In genomic region chr12:5268188-5268612, GRCm38 (mm10) we compare ENCODE assay signal across 9 mouse cellular contexts.
DNase-seq lines count a peak whose midpoint lies in the region; ATAC-seq and TF ChIP-seq lines count a peak whose summit lies in the region.
"Had no signal": no experiment of that assay in that cellular context is flagged by ENCODE, and none has a peak within 500 bp of the region (broad histone marks: within the 10 kb centered on the region; RNA-seq: fewer than 3 reads in every experiment).

No protein-coding gene starts in this region.

- no peak overlapping the region for H3K9ac ChIP-seq in heart, postnatal 0 days (replicated peaks; ENCODE audit: low read depth, low read length)
- peak overlapping the region; percentile 18; the same call in 1 of the 2 replicates for H3K9ac ChIP-seq in neural tube, embryonic 13.5 days

- no peak for TF ChIP-seq EP300 in heart, postnatal 0 days (IDR thresholded peaks at IDR 0.05; ENCODE audit: low read depth)

- ATAC-seq in heart, postnatal 0 days (ENCODE audit: insufficient read depth, low read depth): peak; percentile 75
- ATAC-seq in neural tube, embryonic 13.5 days (ENCODE audit: low read depth): peak; percentile 48; the same call in 1 of the 2 replicates
- ATAC-seq in granulocyte monocyte progenitor cell, adult 5-6 weeks (replicated peaks; ENCODE audit: poor library complexity, severe bottlenecking): no peak
- ATAC-seq in monocyte, adult 5-6 weeks (replicated peaks; ENCODE audit: insufficient number of reproducible peaks, low FRiP score, low TSS enrichment, poor library complexity, severe bottlenecking): no peak

- no peaks in the 10 kb centered on the region for H3K27me3 ChIP-seq in heart, postnatal 0 days (ENCODE audit: control insufficient read depth, insufficient read depth, low read length)
- no peaks in the 10 kb centered on the region for H3K27me3 ChIP-seq in neural tube, embryonic 13.5 days
- H3K27me3 ChIP-seq: megakaryocyte, embryonic 14.5 days had no signal

- H3K4me1 ChIP-seq in heart, postnatal 0 days (ENCODE audit: control insufficient read depth, insufficient read depth): peaks cover 12% of the 10 kb centered on the region; the same call in 1 of the 2 replicates
- H3K4me1 ChIP-seq in neural tube, embryonic 13.5 days (replicated peaks): peaks cover 36% of the 10 kb centered on the region
- H3K4me1 ChIP-seq: megakaryocyte, embryonic 14.5 days had no signal

- WGBS in heart, postnatal 0 days: 30% methylated on average over 9 of the region's 9 CpGs
- whole genome bisulfite sequencing in neural tube, embryonic 13.5 days: 19% methylated on average over 9 of the region's 9 CpGs

- no peak overlapping the region for H3K4me3 ChIP-seq in heart, postnatal 0 days (ENCODE audit: low read depth, low read length)
- no peak overlapping the region for H3K4me3 ChIP-seq in neural tube, embryonic 13.5 days
- H3K4me3 ChIP-seq: megakaryocyte, embryonic 14.5 days had no signal

- H3K27ac ChIP-seq in heart, postnatal 0 days (ENCODE audit: low read depth): peak overlapping the region; percentile 67
- peak overlapping the region; percentile 70; the same call in 1 of the 2 replicates for H3K27ac ChIP-seq in neural tube, embryonic 13.5 days (replicated peaks)

- H3K36me3 ChIP-seq in heart, postnatal 0 days (replicated peaks; ENCODE audit: control insufficient read depth, insufficient read depth, low read length): no peaks in the 10 kb centered on the region
- no peaks in the 10 kb centered on the region for H3K36me3 ChIP-seq in neural tube, embryonic 13.5 days

- no peak for TF ChIP-seq CTCF in heart, postnatal 0 days (IDR thresholded peaks at IDR 0.05; ENCODE audit: low read depth)

- peak; percentile 13 for DNase-seq in R1 (ENCODE audit: low read depth, low spot score)
- peak; percentile 27 for DNase-seq in embryo, embryonic 11.5 days (ENCODE audit: low read depth, low spot score)
- peak; percentile 58 for DNase-seq in heart, postnatal 0 days (ENCODE audit: low spot score)
- DNase-seq in left cerebral cortex, postnatal 25 days (ENCODE audit: low spot score in 2 of 2): peak; percentile 85 to 96
- no peak for DNase-seq in cerebellum, adult 9-10 months

- no peaks in the 10 kb centered on the region for H3K9me3 ChIP-seq in heart, postnatal 0 days (replicated peaks; ENCODE audit: control insufficient read depth, low read length)
- no peaks in the 10 kb centered on the region for H3K9me3 ChIP-seq in neural tube, embryonic 13.5 days
- H3K9me3 ChIP-seq: megakaryocyte, embryonic 14.5 days had no signal

- intact Hi-C loops in left cerebral cortex, postnatal 25 days (cut with DNase I): loop anchor here (2.0 to 5.0 kb wide), 3 partner anchors 107 to 126 kb away; partner anchors contain the start of gene Klhl29

- H3K4me2 ChIP-seq in heart, postnatal 0 days (ENCODE audit: low read depth, low read length): no peak overlapping the region
- H3K4me2 ChIP-seq in neural tube, embryonic 13.5 days: no peak overlapping the region

Comparison
In these comparisons a context has a peak if more than half of its experiments do, and no peak if none do; other contexts are left out.
1. ATAC-seq: peak in heart, postnatal 0 days (single experiment) and neural tube, embryonic 13.5 days (single experiment); none in granulocyte monocyte progenitor cell, adult 5-6 weeks (single experiment) and monocyte, adult 5-6 weeks (single experiment).